In the genomic region with DNA sequence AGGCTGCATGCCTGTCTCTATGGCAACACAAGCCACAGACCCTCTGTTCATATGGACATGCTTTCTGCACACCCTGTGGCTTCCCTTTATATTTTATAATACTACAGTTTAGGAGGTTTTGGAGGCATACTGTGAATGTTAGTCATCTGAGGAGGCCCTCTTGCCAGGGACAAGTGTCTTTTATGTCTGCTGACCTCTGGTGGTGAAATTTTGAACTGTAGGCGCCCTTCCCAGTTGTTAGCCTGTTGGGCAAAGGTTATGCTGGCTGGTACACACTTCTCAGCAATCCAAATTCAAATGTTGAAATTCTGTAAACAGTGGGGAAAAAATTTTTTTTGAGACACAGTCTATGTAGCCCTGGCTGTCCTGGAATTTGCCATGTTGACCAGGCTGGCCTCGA, we compare ENCODE assay signal across 8 mouse cellular contexts. TPM values are rescaled to one million over a fixed set of nuclear protein-coding genes. Genes with fewer than 3 reads are reported as not detected.
DNase-seq lines count a peak whose midpoint lies in the region; ATAC-seq and TF ChIP-seq lines count a peak whose summit lies in the region.

No protein-coding gene starts in this region.

- 51% methylated on average over 2 of the region's 2 CpGs for WGBS in forebrain, embryonic 10.5 days
- WGBS in forebrain, embryonic 12.5 days: 46% methylated on average over 2 of the region's 2 CpGs
- WGBS in small intestine, adult 2 months: 46% methylated on average over 2 of the region's 2 CpGs

- no peak overlapping the region for H3K9ac ChIP-seq in forebrain, embryonic 12.5 days

- H3K27ac ChIP-seq in forebrain, embryonic 10.5 days: no peak overlapping the region
- no peak overlapping the region for H3K27ac ChIP-seq in forebrain, embryonic 12.5 days
- no peak overlapping the region for H3K27ac ChIP-seq in small intestine, adult 2 months (ENCODE audit: insufficient read depth, low read depth, low read length)

- no peaks in the 10 kb centered on the region for H3K9me3 ChIP-seq in forebrain, embryonic 10.5 days
- H3K9me3 ChIP-seq in forebrain, embryonic 12.5 days: no peaks in the 10 kb centered on the region

- peak; percentile 33; the same call in 1 of the 2 replicates for TF ChIP-seq CTCF in small intestine, adult 2 months (IDR thresholded peaks at IDR 0.05; ENCODE audit: extremely low read depth, insufficient read length, insufficient replicate concordance, low read depth, low read length)

- no peak overlapping the region for H3K4me3 ChIP-seq in forebrain, embryonic 10.5 days
- H3K4me3 ChIP-seq in forebrain, embryonic 12.5 days (replicated peaks): no peak overlapping the region
- no peak overlapping the region for H3K4me3 ChIP-seq in small intestine, adult 2 months (ENCODE audit: low read depth, low read length)

- peaks cover 6% of the 10 kb centered on the region for H3K4me1 ChIP-seq in forebrain, embryonic 10.5 days
- H3K4me1 ChIP-seq in forebrain, embryonic 12.5 days: no peaks in the 10 kb centered on the region
- H3K4me1 ChIP-seq in small intestine, adult 2 months (ENCODE audit: control insufficient read depth, insufficient read depth, insufficient read length, low read length): no peaks in the 10 kb centered on the region

- no peak overlapping the region for H3K4me2 ChIP-seq in forebrain, embryonic 12.5 days

- no peak for TF ChIP-seq POLR2A in small intestine, adult 2 months (IDR thresholded peaks at IDR 0.05; ENCODE audit: low read depth, low read length)

- H3K27me3 ChIP-seq in forebrain, embryonic 10.5 days (ENCODE audit: poor library complexity, severe bottlenecking): no peaks in the 10 kb centered on the region
- H3K27me3 ChIP-seq in forebrain, embryonic 12.5 days: no peaks in the 10 kb centered on the region
- peaks cover 2% of the 10 kb centered on the region; the same call in 1 of the 2 replicates for H3K27me3 ChIP-seq in small intestine, adult 2 months (ENCODE audit: control insufficient read depth, insufficient read depth, low read length)

- H3K36me3 ChIP-seq in forebrain, embryonic 10.5 days (replicated peaks): peaks cover 9% of the 10 kb centered on the region
- peaks cover 4% of the 10 kb centered on the region; the same call in 1 of the 2 replicates for H3K36me3 ChIP-seq in forebrain, embryonic 12.5 days (replicated peaks)
- H3K36me3 ChIP-seq in small intestine, adult 2 months (ENCODE audit: control insufficient read depth, insufficient read depth, low read length): no peaks in the 10 kb centered on the region

- peak; percentile 79 for DNase-seq in forebrain, embryonic 10.5 days (ENCODE audit: extremely low spot score, low spot score)
- peak; percentile 83 for DNase-seq in brain, adult 2 months (ENCODE audit: low read depth, low spot score)
- peak; percentile 76 for DNase-seq in fibroblast of lung, adult 2 months (ENCODE audit: low read depth)
- peak; percentile 91 for DNase-seq in heart, postnatal 4 days
- peak; percentile 71 to 78 for DNase-seq in layer of hippocampus, postnatal 36 days
- peak; percentile 96 for DNase-seq in lung, postnatal 36 days

- no peak for ATAC-seq in forebrain, embryonic 12.5 days (ENCODE audit: low FRiP score)

RNA-seq across cellular contexts. Expression of a gene that starts 2.7 kb away (rescaled TPM):
- polyA plus RNA-seq in forebrain, embryonic 10.5 days (2016; fragmentation: Nextera tagmentation; extraction: Ambion mirVana): 0.33 TPM in 1 of 2 replicates, not detected in the other
- polyA plus RNA-seq in forebrain, embryonic 12.5 days (2016; fragmentation: Nextera tagmentation; extraction: Ambion mirVana): 0.22 TPM in 2 replicates
- total RNA-seq in heart, postnatal 4 days (2021): 1 to 10 TPM in 1 of 2 experiments, under 1 TPM in 1; 0.77 to 1.6 TPM
- under 1 TPM; 0.42 to 0.51 TPM for total RNA-seq in layer of hippocampus, postnatal 36 days (2021)
- 0.18 and 2.7 TPM in 2 replicates for polyA plus RNA-seq in small intestine, adult 2 months (2012; rRNA removed)

RNA-seq across cellular contexts. Expression of a gene that starts 16.3 kb away (rescaled TPM):
- 70.7 and 74.6 TPM in 2 replicates for polyA plus RNA-seq in forebrain, embryonic 10.5 days (2016; fragmentation: Nextera tagmentation; extraction: Ambion mirVana)
- 82.9 and 86.9 TPM in 2 replicates for polyA plus RNA-seq in forebrain, embryonic 12.5 days (2016; fragmentation: Nextera tagmentation; extraction: Ambion mirVana)
- 10 to 100 TPM; 26.4 to 28.0 TPM for total RNA-seq in heart, postnatal 4 days (2021)
- total RNA-seq in layer of hippocampus, postnatal 36 days (2021): 10 to 100 TPM; 40.6 to 41.0 TPM
- 351 and 585 TPM in 2 replicates for polyA plus RNA-seq in small intestine, adult 2 months (2012; rRNA removed)

RNA-seq across cellular contexts. Expression of a gene that starts 27.8 kb away (rescaled TPM):
- 205 and 217 TPM in 2 replicates for polyA plus RNA-seq in forebrain, embryonic 10.5 days (2016; fragmentation: Nextera tagmentation; extraction: Ambion mirVana)
- polyA plus RNA-seq in forebrain, embryonic 12.5 days (2016; fragmentation: Nextera tagmentation; extraction: Ambion mirVana): 191 and 192 TPM in 2 replicates
- 100 to 1,000 TPM; 703 to 721 TPM for total RNA-seq in heart, postnatal 4 days (2021)
- total RNA-seq in layer of hippocampus, postnatal 36 days (2021): 100 to 1,000 TPM; 448 to 513 TPM
- polyA plus RNA-seq in small intestine, adult 2 months (2012; rRNA removed): 215 and 442 TPM in 2 replicates

RNA-seq across cellular contexts. Expression of a gene that starts 36.5 kb away (rescaled TPM):
- polyA plus RNA-seq in forebrain, embryonic 10.5 days (2016; fragmentation: Nextera tagmentation; extraction: Ambion mirVana): 9.7 and 9.9 TPM in 2 replicates
- polyA plus RNA-seq in forebrain, embryonic 12.5 days (2016; fragmentation: Nextera tagmentation; extraction: Ambion mirVana): 10.8 and 11.2 TPM in 2 replicates
- total RNA-seq in heart, postnatal 4 days (2021): 10 to 100 TPM; 55.5 to 74.3 TPM
- 10 to 100 TPM; 22.4 to 23.1 TPM for total RNA-seq in layer of hippocampus, postnatal 36 days (2021)
- 7.0 and 13.8 TPM in 2 replicates for polyA plus RNA-seq in small intestine, adult 2 months (2012; rRNA removed)
